Mouse (Mus musculus) liver (tissue): ENCODE data around the gene Olfr1116.
"Not testable (repeated sequence)": the region's sequence is repeated elsewhere in the genome, so short reads cannot be mapped to it uniquely, and the experiment has no call there.

Experiments
- DNase-seq: peaks from one replicate; pipeline ENCODE4 v3.0.0-alpha.2; 2020; ENCODE audit warnings: mixed read lengths

The Olfr1116 gene

DNA sequence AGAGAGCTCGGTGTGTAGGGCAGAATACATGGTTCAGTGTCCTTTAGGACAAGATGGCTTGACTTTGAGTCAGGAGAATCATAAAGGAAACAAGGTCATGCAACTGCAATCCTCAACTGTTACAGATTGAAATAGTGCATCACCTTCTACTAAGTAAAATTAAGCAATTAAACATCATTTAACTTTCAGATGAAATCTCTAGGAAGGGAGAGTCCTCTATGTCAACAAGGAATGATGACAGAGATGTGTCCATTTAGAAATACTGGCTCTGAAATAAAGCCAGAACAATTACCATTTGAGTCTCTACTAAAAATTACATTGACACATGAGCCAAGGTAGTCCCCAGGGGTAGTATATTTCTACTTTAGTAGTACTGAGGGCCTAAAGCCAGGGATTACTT, at the start of gene Olfr1116:
Olfr1116 (plus strand) TSS at position 301 of the 400 bp plus-strand sequence.
- DNase-seq = no peak

- DNase-seq = no peak
Observed at GRCm38 (mm10) chr2:87247713-87248112, 19.6 kb upstream of the Olfr1116 start, which contains the start of gene Olfr1115. Gene Olfr1115, plus strand, starts transcription at chr2:87248013.

DNA sequence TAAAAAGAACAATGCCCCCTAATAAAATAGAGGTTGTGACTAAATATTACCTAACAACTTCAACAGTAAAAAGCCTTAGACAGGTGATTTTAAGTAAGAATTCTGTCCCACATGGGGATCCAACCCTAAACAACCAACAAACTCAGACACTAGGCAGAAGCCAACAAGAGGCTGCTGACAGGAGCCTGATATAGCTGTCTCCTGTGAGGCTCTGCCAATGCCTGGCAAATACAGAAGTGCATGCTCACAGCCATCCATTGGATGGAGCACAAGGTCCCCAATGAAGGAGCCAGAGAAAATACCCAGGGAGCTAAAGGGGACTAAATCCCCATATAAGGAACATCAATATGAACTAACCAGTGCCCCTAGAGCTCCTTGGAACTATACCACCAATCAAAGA, 26.6 kb downstream of the Olfr1116 start:
- DNase-seq = not testable (repeated sequence)

DNA sequence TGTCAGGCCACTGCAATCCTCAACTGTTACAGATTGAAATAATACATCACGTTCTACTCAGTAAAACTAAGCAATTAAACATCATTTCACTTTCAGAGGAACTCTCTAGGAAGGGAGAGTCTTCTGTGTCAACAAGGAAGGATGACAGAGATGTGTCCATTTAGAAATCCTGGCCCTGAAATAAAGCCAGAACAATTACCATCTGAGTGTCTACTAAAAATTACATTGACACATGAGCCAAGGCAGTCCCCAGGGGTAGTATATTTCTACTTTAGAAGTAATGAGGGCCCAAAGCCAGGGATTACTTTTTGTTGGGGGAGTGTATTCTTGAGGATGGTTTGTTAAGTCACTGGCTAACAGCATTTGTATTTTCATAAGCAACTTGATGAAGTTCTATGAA, 39.9 kb downstream of the Olfr1116 start, which contains the start of gene Olfr1118:
Olfr1118 (plus strand) TSS at position 301 of the 400 bp plus-strand sequence.
- no peak for DNase-seq
